Mouse (Mus musculus) intestine, embryonic 14.5 days (tissue): Measurements from ENCODE around the gene Clec4e. TPM values are rescaled to one million over a fixed set of nuclear protein-coding genes. Genes with fewer than 3 reads are reported as not detected.
"Not testable (repeated sequence)": the region's sequence is repeated elsewhere in the genome, so short reads cannot be mapped to it uniquely, and the experiment has no call there.

Experiments used
- ATAC-seq: fragments of 200-750 bp; cut with Nextera tagmentation; replicated peaks from 2 replicates; pipeline ENCODE4 v1.8.0; 2017; ENCODE audit warnings: low read depth, moderate number of reproducible peaks, moderate TSS enrichment, moderate library complexity; ENCODE audit not compliant: low FRiP score, low TSS enrichment
- DNase-seq: peaks from one replicate; pipeline ENCODE4 v3.0.0-alpha.2; 2018; ENCODE audit warnings: low spot score
- H3K27ac ChIP-seq: fragments of 300-500 bp; sonication (generic); 2 replicates; pipeline ENCODE4 v1.5.1; 2014; ENCODE audit warnings: low read depth, mild to moderate bottlenecking, control low read depth
- H3K27me3 ChIP-seq: fragments of 300-500 bp; sonication (generic); replicated peaks from 2 replicates; pipeline ENCODE4 v1.6.1; 2014; ENCODE audit warnings: low read length, control low read depth; ENCODE audit not compliant: control insufficient read depth, insufficient read depth
- H3K36me3 ChIP-seq: fragments of 300-500 bp; sonication (generic); 2 replicates; pipeline ENCODE4 v1.6.1; 2014; ENCODE audit warnings: low read length, control low read depth; ENCODE audit not compliant: control insufficient read depth, insufficient read depth
- H3K4me1 ChIP-seq: fragments of 300-500 bp; sonication (generic); replicated peaks from 2 replicates; pipeline ENCODE4 v1.6.1; 2014; ENCODE audit warnings: low read length, control low read depth, mixed read lengths; ENCODE audit not compliant: control insufficient read depth, insufficient read depth
- H3K4me2 ChIP-seq: fragments of 300-500 bp; sonication (generic); 2 replicates; pipeline ENCODE4 v1.6.1; 2014; ENCODE audit warnings: low read length
- H3K4me3 ChIP-seq: fragments of 300-500 bp; sonication (generic); 2 replicates; pipeline ENCODE4 v1.5.1; 2014; ENCODE audit warnings: low read depth, low read length, control low read depth, mixed read lengths
- H3K9ac ChIP-seq: fragments of 300-500 bp; sonication (generic); 2 replicates; pipeline ENCODE4 v1.6.1; 2014; ENCODE audit warnings: mild to moderate bottlenecking, low read length
- H3K9me3 ChIP-seq: fragments of 300-500 bp; sonication (generic); 2 replicates; pipeline ENCODE4 v1.6.1; 2016; ENCODE audit warnings: low read length, control low read depth; ENCODE audit not compliant: control insufficient read depth
- WGBS: fragments of 180-500 bp; shearing (Covaris S2); extraction: QIAGEN DNeasy Blood & Tissue Kit; methylation state at CpG from one replicate; pipeline ENCODE4 v1.1.7; 2014; 5-methylcytosine and 5-hydroxymethylcytosine counted together
- polyA plus RNA-seq: library from polyadenylated mRNA; unstranded; fragments of >200 nt; fragmentation: Nextera tagmentation; extraction: Ambion mirVana; gene quantifications from 2 replicates; pipeline ENCODE4 v1.2.1, GENCODE M21; 2014

Clec4e gene
- polyA plus RNA-seq, 1 experiment from 2014 or later = 0.07 TPM

GRCm38 (mm10) chr6:123248862-123249261 is 40.8 kb downstream of the Clec4e start:
- not testable (repeated sequence) for H3K27ac ChIP-seq, H3K36me3 ChIP-seq, H3K27me3 ChIP-seq, DNase-seq, H3K4me1 ChIP-seq, H3K4me2 ChIP-seq, H3K9ac ChIP-seq, ATAC-seq, H3K9me3 ChIP-seq, H3K4me3 ChIP-seq
- WGBS = 72% methylated on average over 2 of the region's 2 CpGs

GRCm38 (mm10) chr6:123244201-123244600 is 45.5 kb downstream of the Clec4e start:
- no peak overlapping the region for H3K4me3 ChIP-seq

GRCm38 (mm10) chr6:123237582-123237981 is 52.1 kb downstream of the Clec4e start:
- no peak for ATAC-seq
- no peak for DNase-seq
- H3K4me3 ChIP-seq = no peak overlapping the region
- no peaks in the 10 kb centered on the region for H3K9me3 ChIP-seq
- no peaks in the 10 kb centered on the region for H3K36me3 ChIP-seq
- no peaks in the 10 kb centered on the region for H3K27me3 ChIP-seq
- H3K4me2 ChIP-seq = no peak overlapping the region
- no peak overlapping the region for H3K27ac ChIP-seq
- H3K9ac ChIP-seq = no peak overlapping the region
- no peaks in the 10 kb centered on the region for H3K4me1 ChIP-seq

More at GRCm38 (mm10) chr6:123244201-123244600, 45.5 kb downstream of the Clec4e start:
- Histone ChIP-seq H3K9ac (no peak overlapping the region), H3K4me1 (no peaks in the 10 kb centered on the region), H3K36me3 (no peaks in the 10 kb centered on the region), H3K27me3 (no peaks in the 10 kb centered on the region), H3K9me3 (no peaks in the 10 kb centered on the region), H3K4me2 (no peak overlapping the region), H3K27ac (no peak overlapping the region)
- ATAC-seq (no peak), DNase-seq (no peak)
- WGBS = 86% methylated on average over 5 of the region's 5 CpGs

Other genes with a start within 250 kb of the Clec4e start
- gene Clec4b1, start 239.9 kb downstream of the Clec4e start, polyA plus RNA-seq = not detected in 2 replicates
- gene Clec4a2, start 183.4 kb downstream of the Clec4e start, polyA plus RNA-seq = 4.0 and 4.7 TPM in 2 replicates
- gene Clec4b2, start 117.0 kb downstream of the Clec4e start, polyA plus RNA-seq = not detected in 2 replicates
- 3.6 and 4.0 TPM in 2 replicates for gene Clec4n, start 60.0 kb downstream of the Clec4e start, polyA plus RNA-seq
- 0.20 TPM in 1 of 2 replicates, not detected in the other for gene Clec4d, start 27.8 kb downstream of the Clec4e start, polyA plus RNA-seq
- gene Vmn2r19, start 18.5 kb upstream of the Clec4e start, polyA plus RNA-seq = not detected in 2 replicates
- not detected in 2 replicates for gene Vmn2r20, start 128.2 kb upstream of the Clec4e start, polyA plus RNA-seq
- not detected in 2 replicates for gene Vmn2r21, start 243.5 kb upstream of the Clec4e start, polyA plus RNA-seq